Mouse (Mus musculus) forebrain, embryonic 12.5 days (tissue): ENCODE measurements around the gene Ece1. TPM values are rescaled to one million over a fixed set of nuclear protein-coding genes. Genes with fewer than 3 reads are reported as not detected.
"Not testable (repeated sequence)": the region's sequence is repeated elsewhere in the genome, so short reads cannot be mapped to it uniquely, and the experiment has no call there.

Experiments used
- ATAC-seq: fragments of 200-750 bp; cut with Nextera tagmentation; 2 replicates; pipeline ENCODE4 v1.8.0; 2017; ENCODE audit warnings: moderate TSS enrichment; ENCODE audit not compliant: low FRiP score
- H3K27ac ChIP-seq: fragments of 300-500 bp; sonication (generic); 2 replicates; pipeline ENCODE4 v1.5.1; 2016; ENCODE audit warnings: mild to moderate bottlenecking
- H3K27me3 ChIP-seq: fragments of 300-500 bp; sonication (generic); 2 replicates; pipeline ENCODE4 v1.6.1; 2016; ENCODE audit warnings: mild to moderate bottlenecking
- H3K36me3 ChIP-seq: fragments of 300-500 bp; sonication (generic); replicated peaks from 2 replicates; pipeline ENCODE4 v1.6.1; 2016; ENCODE audit warnings: mild to moderate bottlenecking
- H3K4me1 ChIP-seq: fragments of 300-500 bp; sonication (generic); 2 replicates; pipeline ENCODE4 v1.6.1; 2016
- H3K4me2 ChIP-seq: fragments of 300-500 bp; sonication (generic); 2 replicates; pipeline ENCODE4 v1.6.1; 2016; ENCODE audit warnings: mild to moderate bottlenecking, moderate library complexity
- H3K4me3 ChIP-seq: fragments of 300-500 bp; sonication (generic); replicated peaks from 2 replicates; pipeline ENCODE4 v1.5.1; 2016; ENCODE audit warnings: mild to moderate bottlenecking
- H3K9ac ChIP-seq: fragments of 300-500 bp; sonication (generic); 2 replicates; pipeline ENCODE4 v1.6.1; 2016; ENCODE audit warnings: mild to moderate bottlenecking
- H3K9me3 ChIP-seq: fragments of 300-500 bp; sonication (generic); 2 replicates; pipeline ENCODE4 v1.6.1; 2016
- WGBS: fragments of 180-500 bp; shearing (Covaris S2); methylation state at CpG from one replicate; pipeline ENCODE4 v1.1.7; 2016; 5-methylcytosine and 5-hydroxymethylcytosine counted together
- polyA plus RNA-seq: library from polyadenylated mRNA; unstranded; fragments of >200 nt; fragmentation: Nextera tagmentation; extraction: Ambion mirVana; gene quantifications from 2 replicates; pipeline ENCODE4 v1.2.1, GENCODE M21; 2016

The Ece1 gene
- polyA plus RNA-seq, 1 experiment from 2014 or later = 18.3 TPM

GRCm38 (mm10) chr4:137959889-137960665 lies 98.0 kb downstream of the Ece1 start:
- no peak for ATAC-seq
- H3K27ac ChIP-seq = no peak overlapping the region
- no peak overlapping the region for H3K4me2 ChIP-seq
- no peak overlapping the region for H3K4me3 ChIP-seq
- H3K9me3 ChIP-seq = peaks cover 8% of the 10 kb centered on the region; the same call in 1 of the 2 replicates
- H3K9ac ChIP-seq = no peak overlapping the region
- H3K4me1 ChIP-seq = no peaks in the 10 kb centered on the region
- WGBS = 87% methylated on average over 13 of the region's 13 CpGs
- H3K27me3 ChIP-seq = no peaks in the 10 kb centered on the region
- peaks cover 59% of the 10 kb centered on the region for H3K36me3 ChIP-seq

DNA sequence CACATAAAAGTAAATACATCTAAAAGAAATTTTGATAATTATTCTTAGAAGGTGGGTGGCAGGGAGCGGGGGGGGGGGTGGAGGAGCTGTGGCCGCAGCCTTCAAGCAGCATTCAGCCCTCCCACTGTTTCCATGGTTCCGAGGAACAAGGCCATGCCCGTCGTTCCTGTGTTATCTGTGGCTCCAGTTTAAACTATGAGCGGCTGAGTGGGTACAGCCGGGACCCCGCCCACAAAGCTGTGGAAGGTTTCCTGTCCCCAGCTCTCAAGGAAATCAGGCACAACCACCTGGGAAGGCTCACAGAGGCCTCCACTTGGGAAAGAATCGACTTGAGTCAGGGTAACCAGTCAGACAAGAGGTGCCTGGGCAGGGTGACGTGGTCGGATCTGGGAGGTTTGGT lies 98.7 kb downstream of the Ece1 start:
- 84% methylated on average over 11 of the region's 11 CpGs for WGBS
- H3K4me1 ChIP-seq = no peaks in the 10 kb centered on the region
- no peaks in the 10 kb centered on the region for H3K27me3 ChIP-seq
- no peak overlapping the region for H3K9ac ChIP-seq
- H3K36me3 ChIP-seq = peaks cover 59% of the 10 kb centered on the region
- ATAC-seq = no peak
- no peak overlapping the region for H3K4me3 ChIP-seq
- no peak overlapping the region for H3K27ac ChIP-seq
- peaks cover 8% of the 10 kb centered on the region; the same call in 1 of the 2 replicates for H3K9me3 ChIP-seq
- H3K4me2 ChIP-seq = no peak overlapping the region

DNA sequence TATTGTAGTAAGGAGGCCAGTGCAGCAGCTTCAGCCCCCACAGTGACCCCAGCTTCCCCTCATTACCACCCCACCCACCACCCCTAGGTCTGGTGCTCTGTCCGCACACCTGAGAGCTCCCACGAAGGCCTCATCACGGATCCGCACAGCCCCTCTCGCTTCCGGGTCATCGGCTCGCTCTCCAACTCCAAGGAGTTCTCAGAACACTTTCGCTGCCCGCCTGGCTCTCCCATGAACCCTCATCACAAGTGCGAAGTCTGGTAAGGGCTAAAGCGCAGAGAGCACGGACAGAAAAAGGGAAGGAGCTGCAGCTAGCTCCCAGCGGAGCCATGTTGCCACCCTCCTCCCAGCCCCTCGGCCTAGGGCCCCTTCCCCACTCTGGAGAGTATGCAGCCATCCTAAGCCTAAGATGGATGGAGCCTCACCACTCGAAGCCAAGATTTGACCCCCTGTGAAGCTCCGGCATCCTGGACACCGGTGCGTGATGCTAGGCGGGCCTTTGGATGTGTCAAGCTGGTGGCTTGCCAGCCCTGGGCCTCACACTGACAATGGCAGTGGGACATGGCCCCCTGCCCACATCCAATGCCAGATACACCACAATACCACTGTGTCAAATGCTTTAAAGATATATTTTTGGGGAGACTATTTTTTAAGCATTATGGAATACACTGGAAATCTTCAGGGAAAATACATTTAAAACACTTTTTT lies 100.8 kb downstream of the Ece1 start:
- Histone ChIP-seq H3K36me3 (peaks cover 52% of the 10 kb centered on the region), H3K27ac (no peak overlapping the region), H3K9ac (no peak overlapping the region), H3K4me3 (no peak overlapping the region), H3K27me3 (no peaks in the 10 kb centered on the region), H3K4me1 (no peaks in the 10 kb centered on the region), H3K9me3 (peaks cover 8% of the 10 kb centered on the region; the same call in 1 of the 2 replicates), H3K4me2 (no peak overlapping the region)
- WGBS = 90% methylated on average over 20 of the region's 20 CpGs
- no peak for ATAC-seq

- 90% methylated on average over 6 of the region's 6 CpGs for WGBS
- Histone ChIP-seq H3K9me3 (peaks cover 8% of the 10 kb centered on the region; the same call in 1 of the 2 replicates), H3K4me2 (no peak overlapping the region), H3K9ac (no peak overlapping the region), H3K4me1 (no peaks in the 10 kb centered on the region), H3K27me3 (no peaks in the 10 kb centered on the region), H3K27ac (no peak overlapping the region), H3K4me3 (no peak overlapping the region), H3K36me3 (peaks cover 48% of the 10 kb centered on the region)
- no peak for ATAC-seq
These were observed 101.4 kb downstream of the Ece1 start for GRCm38 (mm10) chr4:137963431-137963830.

DNA sequence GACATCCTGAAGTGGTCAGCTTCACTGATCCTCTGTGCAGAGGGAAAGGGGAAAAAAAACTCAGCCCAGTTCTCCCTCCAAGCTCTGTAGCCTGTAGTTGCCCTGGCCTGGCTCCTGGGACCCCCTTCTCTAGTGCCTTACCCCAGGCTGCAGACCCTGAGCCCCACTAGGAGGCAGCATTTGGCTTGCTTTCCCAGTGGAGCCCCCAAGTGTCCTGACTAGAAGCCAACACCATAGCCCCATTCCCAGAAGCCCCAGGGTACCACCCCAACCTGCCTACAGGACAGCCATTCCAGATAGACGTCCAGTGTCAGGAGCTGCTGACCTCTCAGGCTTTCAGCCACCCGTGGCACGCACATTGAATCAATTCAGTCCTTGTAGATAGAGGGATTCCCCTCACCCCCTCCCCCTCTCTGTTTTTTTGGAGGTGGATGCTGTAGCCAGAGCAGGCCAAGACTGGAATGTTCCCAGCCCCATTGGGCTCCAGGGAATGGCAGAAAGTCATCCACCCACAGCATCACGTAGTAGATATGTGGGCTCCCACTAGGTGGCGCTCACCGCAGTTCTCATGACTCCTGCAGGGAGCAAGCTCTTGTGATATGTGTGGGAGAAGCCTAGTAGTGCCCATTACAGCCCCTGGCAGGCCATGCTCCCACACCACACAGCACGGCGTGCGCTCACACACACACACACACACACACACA lies 102.0 kb downstream of the Ece1 start:
- no peak overlapping the region for H3K27ac ChIP-seq
- peaks cover 8% of the 10 kb centered on the region; the same call in 1 of the 2 replicates for H3K9me3 ChIP-seq
- ATAC-seq = peak; percentile 54
- H3K27me3 ChIP-seq = no peaks in the 10 kb centered on the region
- peaks cover 44% of the 10 kb centered on the region for H3K36me3 ChIP-seq
- no peak overlapping the region for H3K9ac ChIP-seq
- H3K4me1 ChIP-seq = no peaks in the 10 kb centered on the region
- no peak overlapping the region for H3K4me3 ChIP-seq
- H3K4me2 ChIP-seq = no peak overlapping the region
- WGBS = 70% methylated on average over 9 of the region's 9 CpGs

DNA sequence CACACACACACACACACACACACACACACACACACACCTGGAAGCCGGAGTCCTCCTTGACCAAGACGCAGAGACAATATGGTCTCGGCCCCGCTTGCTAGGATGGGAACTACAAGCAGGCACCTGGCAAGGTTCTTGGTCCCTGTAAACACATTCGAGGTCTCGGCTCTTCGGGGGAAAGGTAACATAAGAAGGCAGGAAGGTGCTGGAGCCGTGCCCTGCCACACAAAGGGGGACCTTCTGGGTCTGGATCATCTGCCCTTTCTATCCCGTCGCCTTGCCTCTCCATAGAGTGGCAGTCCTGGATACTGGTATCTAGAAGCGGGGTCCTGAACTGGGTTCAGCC lies 102.5 kb downstream of the Ece1 start:
- Histone ChIP-seq H3K4me1 (no peaks in the 10 kb centered on the region), H3K9ac (no peak overlapping the region), H3K4me2 (no peak overlapping the region), H3K36me3 (peaks cover 38% of the 10 kb centered on the region), H3K4me3 (no peak overlapping the region), H3K27me3 (no peaks in the 10 kb centered on the region), H3K27ac (no peak overlapping the region), H3K9me3 (peaks cover 3% of the 10 kb centered on the region; the same call in 1 of the 2 replicates)
- ATAC-seq = no peak
- WGBS = 94% methylated on average over 11 of the region's 11 CpGs

DNA sequence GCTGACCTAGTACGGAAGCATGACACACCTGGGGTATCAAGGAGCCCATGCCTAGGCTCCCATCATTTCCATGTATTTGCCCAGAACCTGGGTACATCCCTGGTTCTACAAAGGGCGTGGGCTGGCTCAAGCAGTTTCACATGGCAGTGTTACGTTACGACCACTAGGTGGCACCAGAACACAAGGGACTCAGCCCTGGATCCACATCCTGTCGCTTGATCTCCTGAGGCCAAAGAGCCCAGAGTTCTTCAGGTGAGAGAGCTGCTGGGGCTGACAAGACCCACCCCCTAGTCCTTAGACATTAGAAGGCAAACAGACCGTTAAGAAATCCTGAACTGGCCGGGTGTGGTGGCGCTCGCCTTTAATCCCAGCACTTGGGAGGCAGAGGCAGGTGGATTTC lies 106.2 kb downstream of the Ece1 start:
- H3K36me3 ChIP-seq = peaks cover 12% of the 10 kb centered on the region
- no peak overlapping the region for H3K9ac ChIP-seq
- no peak overlapping the region for H3K4me2 ChIP-seq
- H3K27me3 ChIP-seq = no peaks in the 10 kb centered on the region
- H3K27ac ChIP-seq = no peak overlapping the region
- no peaks in the 10 kb centered on the region for H3K4me1 ChIP-seq
- ATAC-seq = peak; percentile 43
- H3K4me3 ChIP-seq = no peak overlapping the region
- 5% methylated on average over 9 of the region's 9 CpGs for WGBS
- no peaks in the 10 kb centered on the region for H3K9me3 ChIP-seq

DNA sequence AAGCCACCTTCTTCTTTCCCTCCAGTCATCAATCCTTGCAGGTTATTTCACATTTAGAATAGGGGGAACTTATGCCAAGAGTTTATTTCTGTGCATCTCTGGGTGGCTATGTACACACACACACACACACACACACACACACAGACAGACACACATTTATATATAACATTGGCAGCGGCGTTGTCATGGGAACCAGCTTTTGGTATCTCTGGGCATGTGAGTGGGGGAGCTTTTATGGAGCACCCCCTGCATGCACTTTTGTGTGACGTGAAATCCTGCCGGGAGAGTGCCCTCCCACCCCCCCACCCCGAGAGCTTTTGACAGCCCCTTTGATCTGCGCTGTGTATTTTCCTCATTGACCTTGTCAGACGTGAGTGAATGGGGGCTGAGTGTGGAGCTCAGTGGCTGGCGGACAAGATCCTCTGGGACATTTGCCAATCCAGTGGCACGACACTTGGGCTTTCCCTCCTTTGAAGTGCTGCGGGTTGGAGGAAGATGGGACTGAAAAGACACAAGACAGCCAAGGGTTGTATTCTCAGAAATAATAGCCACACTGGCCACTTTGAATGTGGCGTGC lies 108.7 kb downstream of the Ece1 start:
- not testable (repeated sequence) for H3K36me3 ChIP-seq, H3K4me2 ChIP-seq, H3K9me3 ChIP-seq, H3K27me3 ChIP-seq, H3K27ac ChIP-seq, H3K4me3 ChIP-seq, H3K4me1 ChIP-seq, H3K9ac ChIP-seq
- no CpG with 5 or more reads among the region's 11 CpGs for WGBS
- peak; percentile 61 for ATAC-seq

DNA sequence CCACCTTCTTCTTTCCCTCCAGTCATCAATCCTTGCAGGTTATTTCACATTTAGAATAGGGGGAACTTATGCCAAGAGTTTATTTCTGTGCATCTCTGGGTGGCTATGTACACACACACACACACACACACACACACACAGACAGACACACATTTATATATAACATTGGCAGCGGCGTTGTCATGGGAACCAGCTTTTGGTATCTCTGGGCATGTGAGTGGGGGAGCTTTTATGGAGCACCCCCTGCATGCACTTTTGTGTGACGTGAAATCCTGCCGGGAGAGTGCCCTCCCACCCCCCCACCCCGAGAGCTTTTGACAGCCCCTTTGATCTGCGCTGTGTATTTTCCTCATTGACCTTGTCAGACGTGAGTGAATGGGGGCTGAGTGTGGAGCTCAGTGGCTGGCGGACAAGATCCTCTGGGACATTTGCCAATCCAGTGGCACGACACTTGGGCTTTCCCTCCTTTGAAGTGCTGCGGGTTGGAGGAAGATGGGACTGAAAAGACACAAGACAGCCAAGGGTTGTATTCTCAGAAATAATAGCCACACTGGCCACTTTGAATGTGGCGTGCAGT lies 112.9 kb downstream of the Ece1 start:
- H3K36me3 ChIP-seq, H3K9me3 ChIP-seq, H3K27me3 ChIP-seq, H3K4me3 ChIP-seq, H3K4me2 ChIP-seq, H3K27ac ChIP-seq, H3K9ac ChIP-seq, H3K4me1 ChIP-seq: not testable (repeated sequence)
- WGBS = no CpG with 5 or more reads among the region's 11 CpGs
- ATAC-seq = peak; percentile 65

GRCm38 (mm10) chr4:137979066-137979644 lies 117.1 kb downstream of the Ece1 start:
- not testable (repeated sequence) for H3K27ac ChIP-seq, H3K4me1 ChIP-seq, H3K36me3 ChIP-seq, H3K27me3 ChIP-seq, H3K4me3 ChIP-seq, H3K9me3 ChIP-seq, H3K9ac ChIP-seq, H3K4me2 ChIP-seq
- no CpG with 5 or more reads among the region's 11 CpGs for WGBS
- peak; percentile 72 for ATAC-seq

DNA sequence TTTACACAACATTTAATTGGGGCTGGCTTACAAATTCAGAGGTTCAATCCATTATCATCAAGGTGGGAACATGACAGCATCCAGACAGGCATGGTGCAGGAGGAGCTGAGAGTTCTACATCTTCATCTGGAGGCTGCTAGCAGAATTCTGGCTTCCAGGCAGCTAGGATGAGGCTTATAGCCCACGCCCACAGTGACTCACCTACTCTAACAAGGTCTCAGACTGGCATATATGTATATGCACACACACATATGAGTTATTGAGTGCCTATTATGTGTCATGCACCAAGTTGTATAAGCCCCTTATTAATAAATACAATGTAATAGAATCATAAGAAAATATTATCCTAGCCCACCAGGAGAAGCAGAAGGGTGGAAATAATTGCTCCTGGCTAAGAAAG lies 120.8 kb downstream of the Ece1 start:
- Histone ChIP-seq H3K36me3 (no peaks in the 10 kb centered on the region), H3K4me3 (no peak overlapping the region), H3K27ac (no peak overlapping the region), H3K4me2 (no peak overlapping the region), H3K9me3 (no peaks in the 10 kb centered on the region), H3K9ac (no peak overlapping the region), H3K27me3 (no peaks in the 10 kb centered on the region), H3K4me1 (no peaks in the 10 kb centered on the region)
- ATAC-seq = no peak
- 72% methylated on average over 1 of the region's 1 CpGs for WGBS

GRCm38 (mm10) chr4:137984212-137984611 lies 122.2 kb downstream of the Ece1 start:
- Histone ChIP-seq H3K36me3 (no peaks in the 10 kb centered on the region), H3K4me2 (no peak overlapping the region), H3K27me3 (no peaks in the 10 kb centered on the region), H3K4me3 (no peak overlapping the region), H3K9ac (no peak overlapping the region), H3K9me3 (no peaks in the 10 kb centered on the region), H3K4me1 (0 out of 2 replicates have a peak, but pooled peaks cover 4% of the 10 kb centered on the region), H3K27ac (no peak overlapping the region)
- no peak for ATAC-seq
- 50% methylated on average over 10 of the region's 10 CpGs for WGBS
